Mouse (Mus musculus): ENCODE results near the gene Setd1a.

GRCm38 (mm10) chr7:127778350-127778749 lies 1.9 kb downstream of the Setd1a start:
- TF ChIP-seq CTCF (IDR thresholded peaks at IDR 0.05; ENCODE audit: borderline replicate concordance, extremely low read depth, insufficient read depth, insufficient read length) = no peak
- TF ChIP-seq POLR2A (IDR thresholded peaks at IDR 0.05; ENCODE audit: borderline replicate concordance, extremely low read depth, insufficient read depth, insufficient read length, poor library complexity, severe bottlenecking) = no peak

Data from brain, embryonic 14.5 days (tissue).